Mouse (Mus musculus): ENCODE measurements around the gene Slc30a2. TPM values are rescaled to one million over a fixed set of nuclear protein-coding genes. Genes with fewer than 3 reads are reported as not detected.
"Not testable (repeated sequence)": the region's sequence is repeated elsewhere in the genome, so short reads cannot be mapped to it uniquely, and the experiment has no call there.

Gene Slc30a2
- polyA plus RNA-seq (2015; fragmentation: Nextera tagmentation; extraction: Ambion mirVana): 0.17 and 0.25 TPM in 2 replicates

- Histone ChIP-seq H3K9ac (ENCODE audit: low read depth, low read length) (no peak within 1 kb of the TSS), H3K27me3 (replicated peaks; ENCODE audit: control insufficient read depth, insufficient read depth, low read length) (peaks cover 25% of the 10 kb centered on the region), H3K4me3 (ENCODE audit: low read length) (peak within 1 kb of the TSS; percentile 24), H3K27ac (ENCODE audit: low read depth, low read length) (no peak within 1 kb of the TSS), H3K36me3 (ENCODE audit: control insufficient read depth, insufficient read depth, low read length) (no peaks in the 10 kb centered on the region), H3K4me1 (ENCODE audit: control insufficient read depth, insufficient read depth, low read depth, low read length) (peaks cover 7% of the 10 kb centered on the region), H3K4me2 (ENCODE audit: low read length) (peak within 1 kb of the TSS; percentile 46), H3K9me3 (ENCODE audit: control insufficient read depth, low read length) (no peaks in the 10 kb centered on the region)
- 2% methylated on average over 61 of the region's 61 CpGs for WGBS
- no peak for ATAC-seq
Measured at GRCm38 (mm10) chr4:134343071-134344031, at the start of gene Slc30a2. TSS of gene Slc30a2 (plus strand) at chr4:134343181.

GRCm38 (mm10) chr4:134293692-134294163 lies 49.3 kb upstream of the Slc30a2 start:
- Histone ChIP-seq H3K9me3 (ENCODE audit: control insufficient read depth, low read length) (no peaks in the 10 kb centered on the region), H3K9ac (ENCODE audit: low read depth, low read length) (no peak overlapping the region), H3K27me3 (replicated peaks; ENCODE audit: control insufficient read depth, insufficient read depth, low read length) (no peaks in the 10 kb centered on the region), H3K27ac (ENCODE audit: low read depth, low read length) (no peak overlapping the region), H3K4me2 (ENCODE audit: low read length) (no peak overlapping the region), H3K36me3 (ENCODE audit: control insufficient read depth, insufficient read depth, low read length) (no peaks in the 10 kb centered on the region), H3K4me3 (ENCODE audit: low read length) (no peak overlapping the region), H3K4me1 (ENCODE audit: control insufficient read depth, insufficient read depth, low read depth, low read length) (no peaks in the 10 kb centered on the region; the same call in 1 of the 2 replicates)
- WGBS: 73% methylated on average over 9 of the region's 9 CpGs
- no peak for ATAC-seq

GRCm38 (mm10) chr4:134296096-134296495 lies 46.9 kb upstream of the Slc30a2 start:
- H3K4me3 ChIP-seq (ENCODE audit: low read length); H3K9me3 ChIP-seq (ENCODE audit: control insufficient read depth, low read length); H3K36me3 ChIP-seq (ENCODE audit: control insufficient read depth, insufficient read depth, low read length); H3K27me3 ChIP-seq (replicated peaks; ENCODE audit: control insufficient read depth, insufficient read depth, low read length); ATAC-seq; H3K27ac ChIP-seq (ENCODE audit: low read depth, low read length); H3K9ac ChIP-seq (ENCODE audit: low read depth, low read length); H3K4me2 ChIP-seq (ENCODE audit: low read length); H3K4me1 ChIP-seq (ENCODE audit: control insufficient read depth, insufficient read depth, low read depth, low read length): not testable (repeated sequence)
- 87% methylated on average over 4 of the region's 4 CpGs for WGBS

- H3K9ac ChIP-seq (ENCODE audit: low read depth, low read length): no peak overlapping the region
- no peak overlapping the region for H3K4me2 ChIP-seq (ENCODE audit: low read length)
- H3K27ac ChIP-seq (ENCODE audit: low read depth, low read length): no peak overlapping the region
- H3K27me3 ChIP-seq (replicated peaks; ENCODE audit: control insufficient read depth, insufficient read depth, low read length): no peaks in the 10 kb centered on the region
- 93% methylated on average over 4 of the region's 4 CpGs for WGBS
- H3K9me3 ChIP-seq (ENCODE audit: control insufficient read depth, low read length): no peaks in the 10 kb centered on the region
- no peak overlapping the region for H3K4me3 ChIP-seq (ENCODE audit: low read length)
- no peaks in the 10 kb centered on the region for H3K36me3 ChIP-seq (ENCODE audit: control insufficient read depth, insufficient read depth, low read length)
- H3K4me1 ChIP-seq (ENCODE audit: control insufficient read depth, insufficient read depth, low read depth, low read length): no peaks in the 10 kb centered on the region
- no peak for ATAC-seq
Measured at GRCm38 (mm10) chr4:134296523-134296922, 46.5 kb upstream of the Slc30a2 start.

GRCm38 (mm10) chr4:134297369-134297768 lies 45.6 kb upstream of the Slc30a2 start:
- H3K27me3 ChIP-seq (replicated peaks; ENCODE audit: control insufficient read depth, insufficient read depth, low read length): no peaks in the 10 kb centered on the region
- WGBS: 94% methylated on average over 8 of the region's 8 CpGs
- H3K4me1 ChIP-seq (ENCODE audit: control insufficient read depth, insufficient read depth, low read depth, low read length): no peaks in the 10 kb centered on the region
- no peaks in the 10 kb centered on the region for H3K9me3 ChIP-seq (ENCODE audit: control insufficient read depth, low read length)
- H3K4me3 ChIP-seq (ENCODE audit: low read length): no peak overlapping the region
- no peak overlapping the region for H3K4me2 ChIP-seq (ENCODE audit: low read length)
- H3K9ac ChIP-seq (ENCODE audit: low read depth, low read length): no peak overlapping the region
- ATAC-seq: no peak
- no peaks in the 10 kb centered on the region for H3K36me3 ChIP-seq (ENCODE audit: control insufficient read depth, insufficient read depth, low read length)
- no peak overlapping the region for H3K27ac ChIP-seq (ENCODE audit: low read depth, low read length)

GRCm38 (mm10) chr4:134298626-134299497 lies 44.1 kb upstream of the Slc30a2 start:
- 75% methylated on average over 19 of the region's 19 CpGs for WGBS

GRCm38 (mm10) chr4:134299498-134299810 lies 43.5 kb upstream of the Slc30a2 start:
- no peak for ATAC-seq
- 64% methylated on average over 4 of the region's 4 CpGs for WGBS
- H3K9me3 ChIP-seq (ENCODE audit: control insufficient read depth, low read length): no peaks in the 10 kb centered on the region

More at GRCm38 (mm10) chr4:134298626-134299497, 44.1 kb upstream of the Slc30a2 start:
- H3K9me3 ChIP-seq (ENCODE audit: control insufficient read depth, low read length): no peaks in the 10 kb centered on the region
- H3K4me2 ChIP-seq (ENCODE audit: low read length): no peak overlapping the region
- H3K27me3 ChIP-seq (replicated peaks; ENCODE audit: control insufficient read depth, insufficient read depth, low read length): no peaks in the 10 kb centered on the region
- no peak for ATAC-seq
- H3K36me3 ChIP-seq (ENCODE audit: control insufficient read depth, insufficient read depth, low read length): no peaks in the 10 kb centered on the region
- no peak overlapping the region for H3K4me3 ChIP-seq (ENCODE audit: low read length)
- no peak overlapping the region for H3K9ac ChIP-seq (ENCODE audit: low read depth, low read length)
- H3K4me1 ChIP-seq (ENCODE audit: control insufficient read depth, insufficient read depth, low read depth, low read length): no peaks in the 10 kb centered on the region
- H3K27ac ChIP-seq (ENCODE audit: low read depth, low read length): no peak overlapping the region

GRCm38 (mm10) chr4:134300316-134300715 lies 42.7 kb upstream of the Slc30a2 start:
- Histone ChIP-seq H3K36me3 (ENCODE audit: control insufficient read depth, insufficient read depth, low read length) (no peaks in the 10 kb centered on the region), H3K9me3 (ENCODE audit: control insufficient read depth, low read length) (no peaks in the 10 kb centered on the region), H3K4me1 (ENCODE audit: control insufficient read depth, insufficient read depth, low read depth, low read length) (no peaks in the 10 kb centered on the region), H3K4me3 (ENCODE audit: low read length) (no peak overlapping the region), H3K27ac (ENCODE audit: low read depth, low read length) (no peak overlapping the region), H3K9ac (ENCODE audit: low read depth, low read length) (no peak overlapping the region), H3K27me3 (replicated peaks; ENCODE audit: control insufficient read depth, insufficient read depth, low read length) (no peaks in the 10 kb centered on the region), H3K4me2 (ENCODE audit: low read length) (no peak overlapping the region)
- WGBS: 78% methylated on average over 9 of the region's 9 CpGs
- no peak for ATAC-seq

More at GRCm38 (mm10) chr4:134299498-134299810, 43.5 kb upstream of the Slc30a2 start:
- Histone ChIP-seq H3K36me3 (ENCODE audit: control insufficient read depth, insufficient read depth, low read length) (no peaks in the 10 kb centered on the region), H3K27ac (ENCODE audit: low read depth, low read length) (no peak overlapping the region), H3K4me2 (ENCODE audit: low read length) (no peak overlapping the region), H3K4me1 (ENCODE audit: control insufficient read depth, insufficient read depth, low read depth, low read length) (no peaks in the 10 kb centered on the region), H3K4me3 (ENCODE audit: low read length) (no peak overlapping the region), H3K9ac (ENCODE audit: low read depth, low read length) (no peak overlapping the region), H3K27me3 (replicated peaks; ENCODE audit: control insufficient read depth, insufficient read depth, low read length) (no peaks in the 10 kb centered on the region)

GRCm38 (mm10) chr4:134302084-134302483 lies 40.9 kb upstream of the Slc30a2 start:
- Histone ChIP-seq H3K27ac (ENCODE audit: low read depth, low read length) (no peak overlapping the region), H3K4me3 (ENCODE audit: low read length) (no peak overlapping the region), H3K27me3 (replicated peaks; ENCODE audit: control insufficient read depth, insufficient read depth, low read length) (no peaks in the 10 kb centered on the region), H3K36me3 (ENCODE audit: control insufficient read depth, insufficient read depth, low read length) (no peaks in the 10 kb centered on the region), H3K4me1 (ENCODE audit: control insufficient read depth, insufficient read depth, low read depth, low read length) (no peaks in the 10 kb centered on the region), H3K9ac (ENCODE audit: low read depth, low read length) (no peak overlapping the region), H3K4me2 (ENCODE audit: low read length) (no peak overlapping the region), H3K9me3 (ENCODE audit: control insufficient read depth, low read length) (no peaks in the 10 kb centered on the region)
- ATAC-seq: no peak
- WGBS: 75% methylated on average over 5 of the region's 5 CpGs

Measured in hindbrain, embryonic 16.5 days (tissue).